Mouse (Mus musculus) thymus, adult 18-20 months (tissue): ENCODE data around the gene Cd3e.
A peak's percentile ranks its signal among the peaks of the same experiment; 100 is the strongest.
"Not testable (repeated sequence)": the region's sequence is repeated elsewhere in the genome, so short reads cannot be mapped to it uniquely, and the experiment has no call there.

Source experiments
- DNase-seq, 2 experiments: peaks; one replicate each; pipeline ENCODE4 v3.0.0; 2022; ENCODE audit warnings: mixed read lengths in 2 of 2

Gene Cd3e

GRCm38 (mm10) chr9:44969450-44969849, 40.0 kb downstream of the Cd3e start:
- DNase-seq = no peak

GRCm38 (mm10) chr9:44967763-44968162, 41.7 kb downstream of the Cd3e start:
- DNase-seq = not testable (repeated sequence)

GRCm38 (mm10) chr9:44966815-44967242, 42.6 kb downstream of the Cd3e start:
- DNase-seq = peak; percentile 64 to 76

- no peak for DNase-seq
These were observed 43.5 kb downstream of the Cd3e start for GRCm38 (mm10) chr9:44965833-44966466.

GRCm38 (mm10) chr9:44965126-44965832, 44.1 kb downstream of the Cd3e start, which contains the start of gene Ube4a:
TSS of gene Ube4a (minus strand) at chr9:44965600.
- DNase-seq = peak; percentile 97 to 98

- DNase-seq = peak in 1 of 2 experiments; percentile 43
These were observed 55.0 kb downstream of the Cd3e start for GRCm38 (mm10) chr9:44954432-44954831.
